Mouse (Mus musculus) cerebellum, adult 2 months (tissue): Measurements from ENCODE around the gene Gclm. TPM values are rescaled to one million over a fixed set of nuclear protein-coding genes. Genes with fewer than 3 reads are reported as not detected.

Experiments used
- DNase-seq, 2 experiments: peaks; one replicate each; pipeline ENCODE4 v3.0.0; 2021
- H3K27ac ChIP-seq: fragments of 200-500 bp; 2 replicates; pipeline ENCODE4 v1.5.1; 2012; ENCODE audit warnings: low read length, control low read depth, inconsistent platforms; ENCODE audit not compliant: insufficient read depth
- H3K27me3 ChIP-seq: fragments of 200-500 bp; 2 replicates; pipeline ENCODE4 v1.6.1; 2012; ENCODE audit warnings: inconsistent platforms, mild to moderate bottlenecking, low read length, moderate library complexity; ENCODE audit not compliant: control insufficient read depth, insufficient read depth
- H3K4me1 ChIP-seq: fragments of 200-500 bp; 2 replicates; pipeline ENCODE4 v1.6.1; 2011; ENCODE audit warnings: low read length; ENCODE audit not compliant: control insufficient read depth, insufficient read depth
- H3K4me3 ChIP-seq: fragments of 200-500 bp; replicated peaks from 2 replicates; pipeline ENCODE3; 2011; ENCODE audit warnings: mild to moderate bottlenecking, low read depth, low read length, control low read depth; ENCODE audit not compliant: insufficient read depth
- CTCF ChIP-seq: fragments of 200-500 bp; IDR thresholded peaks from 2 replicates; pipeline ENCODE4 v1.5.1; 2011; ENCODE audit warnings: low read depth, mild to moderate bottlenecking, control low read depth, low read length, moderate library complexity, borderline replicate concordance; ENCODE audit not compliant: insufficient read depth
- POLR2A ChIP-seq: fragments of 200-500 bp; IDR thresholded peaks from 2 replicates; pipeline ENCODE4 v1.6.1; 2011; ENCODE audit warnings: low read length, control low read depth, borderline replicate concordance; ENCODE audit not compliant: insufficient read depth
- WGBS: fragments of 180-500 bp; shearing (Covaris S2); methylation state at CpG from one replicate; pipeline ENCODE4 v1.1.7; 2018; 5-methylcytosine and 5-hydroxymethylcytosine counted together
- polyA plus RNA-seq: library from polyadenylated mRNA; depleted of rRNA; stranded (reverse); fragments of >200 nt; gene quantifications from 2 replicates; pipeline ENCODE4 v1.2.3, GENCODE M21; 2012

The Gclm gene
- polyA plus RNA-seq, 1 experiment, result 78.6 TPM

DNA sequence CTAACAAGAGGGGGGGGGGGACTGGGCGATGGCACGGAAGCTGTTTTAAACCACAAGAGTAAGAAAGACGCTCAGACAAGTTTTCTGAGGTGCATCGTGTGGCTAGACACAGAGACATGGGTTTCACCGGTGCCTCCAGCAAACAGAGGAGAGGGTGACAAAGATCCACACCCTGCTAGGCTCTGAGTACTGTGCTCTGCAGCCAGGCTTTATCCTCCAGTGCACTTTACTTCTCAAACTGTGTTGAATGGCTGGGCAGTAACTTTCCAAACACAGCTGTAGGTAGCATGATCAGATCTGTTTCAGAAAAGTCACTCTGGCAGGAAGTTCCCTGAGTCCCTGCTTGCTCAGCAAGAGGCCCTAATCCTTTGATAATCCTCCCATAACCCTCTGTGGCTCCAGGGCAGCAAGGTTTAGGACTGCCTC lies 43.0 kb upstream of the Gclm start:
- DNase-seq, result no peak
- Histone ChIP-seq H3K27ac (no peak overlapping the region), H3K27me3 (no peaks in the 10 kb centered on the region), H3K4me3 (no peak overlapping the region), H3K4me1 (peaks cover 22% of the 10 kb centered on the region; the same call in 1 of the 2 replicates)
- TF ChIP-seq POLR2A (no peak), CTCF (no peak)
- 68% methylated on average over 5 of the region's 5 CpGs for WGBS

DNA sequence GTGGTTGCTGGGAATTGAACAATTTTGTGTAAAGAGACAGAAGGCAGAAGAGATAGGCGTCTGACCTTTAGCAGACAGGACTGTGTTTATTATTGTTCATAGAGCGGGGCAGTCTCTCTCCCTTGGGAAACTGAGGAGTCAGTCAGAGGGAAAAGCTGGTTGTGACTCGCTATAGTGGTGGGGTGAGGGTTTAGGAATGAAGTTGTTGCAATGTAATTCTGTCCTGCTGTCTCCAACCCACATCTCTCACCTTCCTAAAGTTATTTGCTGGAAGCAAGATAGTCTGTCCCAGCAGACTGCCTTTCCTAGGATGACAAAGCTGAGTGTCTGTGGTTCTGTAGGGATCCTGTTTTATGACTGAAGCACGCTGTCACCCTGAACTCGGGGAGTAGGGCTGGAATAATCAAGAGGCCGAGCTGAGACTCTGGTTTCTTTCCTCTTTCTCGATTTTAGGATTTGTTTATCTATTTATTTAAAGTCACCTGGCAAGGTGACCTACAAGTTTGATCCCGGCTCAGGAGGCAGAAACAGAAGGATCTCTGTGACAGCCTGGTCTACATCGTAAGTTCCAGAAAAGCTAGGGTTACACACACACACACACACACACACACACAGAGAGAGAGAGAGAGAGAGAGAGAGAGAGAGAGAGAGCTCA lies 41.6 kb upstream of the Gclm start:
- DNase-seq, result no peak
- Histone ChIP-seq H3K27ac (no peak overlapping the region), H3K4me3 (no peak overlapping the region), H3K27me3 (no peaks in the 10 kb centered on the region), H3K4me1 (peaks cover 32% of the 10 kb centered on the region)
- 94% methylated on average over 9 of the region's 9 CpGs for WGBS
- TF ChIP-seq CTCF, result peak; percentile 12; the same call in 1 of the 2 replicates
- TF ChIP-seq POLR2A, result no peak

DNA sequence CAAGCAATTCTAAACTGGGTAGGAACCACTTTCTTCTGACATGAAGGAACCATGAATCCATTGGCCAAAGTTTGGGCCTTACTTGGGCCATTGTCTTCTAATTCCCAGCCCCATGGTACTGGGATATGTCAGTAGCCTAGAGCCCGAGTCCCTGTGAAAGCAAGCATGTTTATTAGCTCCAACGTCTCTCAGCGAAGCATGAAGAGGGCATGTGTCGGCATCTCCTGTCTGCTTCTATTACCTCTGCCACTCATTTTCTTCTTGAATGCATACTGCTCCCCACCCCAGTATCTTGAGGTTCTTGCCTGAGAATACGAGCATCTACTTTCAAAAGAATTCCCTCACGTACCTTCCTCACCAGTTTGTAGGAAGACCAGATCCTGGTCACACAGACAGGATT lies 39.6 kb upstream of the Gclm start:
- H3K27ac ChIP-seq, result peak overlapping the region; percentile 65
- H3K27me3 ChIP-seq, result no peaks in the 10 kb centered on the region
- WGBS, result 27% methylated on average over 6 of the region's 6 CpGs
- peaks cover 29% of the 10 kb centered on the region for H3K4me1 ChIP-seq
- no peak overlapping the region for H3K4me3 ChIP-seq
- no peak for DNase-seq
- no peak for TF ChIP-seq CTCF
- no peak for TF ChIP-seq POLR2A

DNA sequence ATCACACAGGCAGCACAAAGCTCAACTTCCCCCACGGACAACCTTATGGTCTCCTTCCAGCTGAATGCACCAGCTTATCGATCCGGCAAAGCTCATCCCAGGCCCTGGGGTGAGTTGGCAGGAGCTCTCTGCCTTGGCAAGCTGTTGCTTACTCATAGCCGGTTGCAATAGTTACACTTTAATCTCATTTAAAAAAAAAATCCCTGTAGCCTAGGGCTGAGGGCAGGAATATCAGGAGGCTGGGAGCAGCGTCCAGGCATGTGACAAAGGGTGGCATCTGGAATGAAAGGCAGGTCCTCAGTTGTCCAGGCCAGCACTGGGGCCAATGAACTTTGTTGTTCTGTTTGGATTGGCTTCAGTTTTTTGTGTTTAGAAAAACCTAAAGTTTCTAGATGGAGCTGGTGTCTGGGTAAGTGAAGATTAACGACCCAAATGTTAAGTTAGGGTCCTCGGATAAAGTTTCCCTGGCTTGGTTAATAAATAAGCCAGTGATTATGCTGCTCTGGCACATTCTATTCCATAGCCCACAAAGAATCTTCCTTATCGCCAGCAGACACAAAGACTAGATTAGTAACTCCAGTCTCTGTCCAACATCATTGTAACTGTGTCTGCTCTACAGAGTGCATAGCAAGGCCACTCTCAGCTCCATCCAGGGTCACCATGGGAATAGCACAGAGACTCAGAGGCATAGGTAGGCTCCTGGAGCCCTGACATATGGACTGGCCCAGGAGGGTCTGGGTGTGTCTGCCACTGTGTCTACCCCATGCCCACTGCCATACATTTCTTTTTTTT lies 38.9 kb upstream of the Gclm start:
- TF ChIP-seq POLR2A (no peak), CTCF (no peak)
- peak overlapping the region; percentile 83 for H3K27ac ChIP-seq
- DNase-seq, result peak; percentile 94 to 98
- 9% methylated on average over 8 of the region's 8 CpGs for WGBS
- H3K4me3 ChIP-seq, result no peak overlapping the region
- no peaks in the 10 kb centered on the region for H3K27me3 ChIP-seq
- H3K4me1 ChIP-seq, result peaks cover 29% of the 10 kb centered on the region

DNA sequence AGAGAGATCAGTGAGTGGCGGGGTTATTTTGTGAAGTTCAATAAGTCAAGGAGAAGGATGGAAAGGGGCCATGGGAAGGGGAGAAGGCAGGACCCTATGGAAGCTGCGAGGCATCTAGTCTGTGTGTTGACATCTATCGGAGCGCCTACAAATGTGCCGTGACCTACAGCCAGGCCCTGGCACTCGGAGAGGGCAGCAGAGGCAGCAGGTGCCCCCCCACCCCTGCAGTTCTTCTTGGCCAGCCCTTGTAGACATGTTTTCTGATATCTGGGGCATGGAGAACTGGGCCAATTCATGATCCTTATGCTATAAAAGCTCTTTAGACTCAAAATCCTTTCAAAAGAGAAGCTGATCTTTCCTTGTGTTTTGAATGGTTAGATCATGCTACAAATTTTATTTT lies 37.6 kb upstream of the Gclm start:
- DNase-seq, result peak; percentile 73 to 86
- peak overlapping the region; percentile 91 for H3K27ac ChIP-seq
- no peaks in the 10 kb centered on the region for H3K27me3 ChIP-seq
- TF ChIP-seq POLR2A (no peak), CTCF (no peak)
- WGBS, result 19% methylated on average over 6 of the region's 6 CpGs
- H3K4me3 ChIP-seq, result no peak overlapping the region
- H3K4me1 ChIP-seq, result peaks cover 26% of the 10 kb centered on the region

DNA sequence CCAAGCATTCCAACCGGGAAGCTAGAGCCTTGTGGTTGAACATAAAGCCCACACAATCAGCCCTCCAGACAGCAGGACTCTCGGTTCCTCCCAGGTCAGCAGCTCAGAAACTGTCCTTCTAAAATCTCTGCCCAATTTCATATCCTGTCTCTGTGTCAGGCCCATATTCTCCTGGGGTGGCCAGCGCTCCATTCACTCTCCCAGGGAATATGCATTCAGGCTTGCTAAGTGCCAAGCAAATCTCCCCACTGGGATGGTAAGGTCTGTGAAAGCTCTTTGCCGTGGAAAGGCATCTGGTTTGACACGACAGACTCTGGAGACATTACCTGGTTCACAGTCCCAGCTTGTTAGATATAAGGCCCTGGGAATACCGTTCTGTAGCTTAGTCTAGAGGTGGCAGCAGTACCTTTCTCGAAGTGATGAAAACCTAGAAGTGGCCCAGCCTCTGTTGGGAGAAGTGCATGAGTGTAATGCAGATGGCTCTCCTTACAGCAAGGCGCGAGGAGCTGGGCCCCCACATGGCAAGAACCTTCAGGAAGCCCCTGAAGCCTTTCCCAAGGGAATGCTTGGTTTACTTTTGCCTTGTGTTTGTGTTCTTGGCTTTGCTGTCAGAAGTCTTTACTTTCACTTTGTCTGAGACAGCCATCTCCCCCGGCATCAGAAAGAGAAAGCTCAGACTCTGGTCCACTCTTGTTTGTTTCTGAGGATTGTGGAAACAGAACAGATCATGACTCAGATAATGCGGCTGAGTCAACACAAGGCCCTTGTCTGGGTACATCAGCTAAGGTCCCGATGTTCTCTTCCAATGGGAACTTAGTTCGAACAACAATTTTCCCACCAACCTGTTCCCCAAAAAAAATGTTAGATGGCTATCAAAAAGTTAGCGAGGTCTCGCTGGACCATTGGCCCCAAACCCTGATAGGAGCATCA lies 36.8 kb upstream of the Gclm start:
- DNase-seq, result peak in 1 of 2 experiments; percentile 45
- WGBS, result 54% methylated on average over 15 of the region's 15 CpGs
- peaks cover 26% of the 10 kb centered on the region for H3K4me1 ChIP-seq
- TF ChIP-seq POLR2A, result no peak
- no peak for TF ChIP-seq CTCF
- no peak overlapping the region for H3K4me3 ChIP-seq
- H3K27me3 ChIP-seq, result no peaks in the 10 kb centered on the region
- peak overlapping the region; percentile 52 for H3K27ac ChIP-seq

DNA sequence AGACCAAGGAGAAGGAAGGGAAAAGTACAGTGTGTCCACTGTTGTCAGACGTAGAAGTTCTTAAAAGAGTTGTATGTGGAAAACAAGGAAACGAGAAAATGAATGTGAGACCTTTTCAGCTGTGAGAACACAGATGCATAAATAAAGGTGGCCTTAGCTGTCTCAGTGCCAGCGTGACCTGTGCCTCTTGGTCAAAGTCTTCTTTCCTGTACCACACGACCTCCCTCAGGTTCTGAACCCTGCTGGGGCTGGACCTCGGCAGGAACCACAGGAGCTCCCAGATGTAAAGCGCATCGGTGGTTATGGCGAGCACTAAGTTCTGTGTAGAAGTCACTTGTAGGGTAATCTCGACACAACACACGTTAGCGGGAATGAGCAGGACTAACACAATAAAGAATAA lies 35.8 kb upstream of the Gclm start:
- DNase-seq, result no peak
- Histone ChIP-seq H3K4me3 (no peak overlapping the region), H3K27me3 (no peaks in the 10 kb centered on the region), H3K27ac (no peak overlapping the region), H3K4me1 (peaks cover 24% of the 10 kb centered on the region)
- 93% methylated on average over 11 of the region's 11 CpGs for WGBS
- TF ChIP-seq POLR2A (no peak), CTCF (no peak)
